Mouse (Mus musculus) CD8-positive naive resting alpha-beta T cell, adult 2 months (primary cell): ENCODE measurements around the gene Dnah8.
"Not testable (repeated sequence)": the region's sequence is repeated elsewhere in the genome, so short reads cannot be mapped to it uniquely, and the experiment has no call there.

ENCODE experiments used
- DNase-seq, 2 experiments: peaks; one replicate each; pipeline ENCODE4 v3.0.0; 2022; ENCODE audit warnings: low read depth in 2 of 2, low spot score in 2 of 2

Gene Dnah8

GRCm38 (mm10) chr17:30624132-30624531 lies at the start of gene Dnah8:
Gene Dnah8, plus strand, starts transcription at chr17:30624354.
- DNase-seq, result not testable (repeated sequence)

- DNase-seq, result no peak
Measured at GRCm38 (mm10) chr17:30574783-30575075, 49.4 kb upstream of the Dnah8 start.

GRCm38 (mm10) chr17:30575121-30575904 lies 48.8 kb upstream of the Dnah8 start:
- peak; percentile 60 to 65 for DNase-seq

GRCm38 (mm10) chr17:30575941-30576773 lies 48.0 kb upstream of the Dnah8 start, which contains the start of gene Btbd9:
Gene Btbd9, minus strand, starts transcription at chr17:30576488.
- peak; percentile 96 to 98 for DNase-seq

- peak; percentile 15 for DNase-seq
Measured at GRCm38 (mm10) chr17:30576946-30577345, 47.2 kb upstream of the Dnah8 start.

- DNase-seq, result no peak
Measured at GRCm38 (mm10) chr17:30580781-30581180, 43.4 kb upstream of the Dnah8 start.

- no peak for DNase-seq
Measured at GRCm38 (mm10) chr17:30581201-30581600, 43.0 kb upstream of the Dnah8 start.

- DNase-seq, result no peak
Measured at GRCm38 (mm10) chr17:30582313-30582712, 41.8 kb upstream of the Dnah8 start.

GRCm38 (mm10) chr17:30583258-30584001 lies 40.7 kb upstream of the Dnah8 start:
- no peak for DNase-seq

GRCm38 (mm10) chr17:30590417-30591198 lies 33.5 kb upstream of the Dnah8 start:
- DNase-seq, result peak; percentile 51 to 68

GRCm38 (mm10) chr17:30594407-30594806 lies 29.7 kb upstream of the Dnah8 start:
- DNase-seq, result no peak

GRCm38 (mm10) chr17:30594846-30595245 lies 29.3 kb upstream of the Dnah8 start:
- no peak for DNase-seq

- no peak for DNase-seq
Measured at GRCm38 (mm10) chr17:30597786-30598185, 26.4 kb upstream of the Dnah8 start.

GRCm38 (mm10) chr17:30598300-30598699 lies 25.9 kb upstream of the Dnah8 start:
- DNase-seq, result no peak

GRCm38 (mm10) chr17:30602175-30602574 lies 22.0 kb upstream of the Dnah8 start:
- DNase-seq, result no peak

GRCm38 (mm10) chr17:30604296-30604695 lies 19.9 kb upstream of the Dnah8 start:
- DNase-seq, result no peak

GRCm38 (mm10) chr17:30605001-30605400 lies 19.2 kb upstream of the Dnah8 start:
- DNase-seq, result no peak

GRCm38 (mm10) chr17:30606206-30606605 lies 17.9 kb upstream of the Dnah8 start:
- no peak for DNase-seq

GRCm38 (mm10) chr17:30606634-30607081 lies 17.5 kb upstream of the Dnah8 start:
- DNase-seq, result no peak

GRCm38 (mm10) chr17:30607330-30607729 lies 16.8 kb upstream of the Dnah8 start:
- DNase-seq, result no peak
